Mouse (Mus musculus) layer of hippocampus, postnatal 36 days (tissue): Measurements from ENCODE around the gene Nf1. TPM values are rescaled to one million over a fixed set of nuclear protein-coding genes. Genes with fewer than 3 reads are reported as not detected.
A peak's percentile ranks its signal among the peaks of the same experiment; 100 is the strongest.

Experiments
- DNase-seq, 2 experiments: peaks; one replicate each; pipeline ENCODE4 v3.0.0; 2022
- total RNA-seq, 2 experiments: library from RNA; stranded (reverse); gene quantifications; 2 replicates each; pipeline ENCODE4 v1.2.3; 2021

Gene Nf1
- total RNA-seq, 2 experiments from 2014 or later: 116 to 123 TPM

DNA sequence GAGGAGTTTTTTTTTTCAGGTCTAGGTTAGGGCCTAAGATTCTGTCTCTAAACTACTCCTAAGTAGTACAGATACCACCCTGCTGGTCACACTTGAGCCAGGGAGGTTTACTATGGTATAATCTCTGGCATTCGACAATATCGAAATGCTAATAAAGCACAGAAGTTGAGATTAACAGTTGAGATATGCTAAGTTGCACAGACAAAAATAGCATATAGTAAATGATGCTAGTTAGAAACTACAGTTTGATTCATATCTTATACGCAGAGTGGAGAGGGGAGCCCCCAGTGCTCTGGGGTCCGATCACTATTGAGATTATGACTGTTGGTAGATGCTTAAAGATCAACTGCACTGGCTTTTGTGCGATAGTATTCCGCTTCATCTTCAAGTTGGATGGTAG is 189.7 kb downstream of the Nf1 start:
- DNase-seq: no peak

DNA sequence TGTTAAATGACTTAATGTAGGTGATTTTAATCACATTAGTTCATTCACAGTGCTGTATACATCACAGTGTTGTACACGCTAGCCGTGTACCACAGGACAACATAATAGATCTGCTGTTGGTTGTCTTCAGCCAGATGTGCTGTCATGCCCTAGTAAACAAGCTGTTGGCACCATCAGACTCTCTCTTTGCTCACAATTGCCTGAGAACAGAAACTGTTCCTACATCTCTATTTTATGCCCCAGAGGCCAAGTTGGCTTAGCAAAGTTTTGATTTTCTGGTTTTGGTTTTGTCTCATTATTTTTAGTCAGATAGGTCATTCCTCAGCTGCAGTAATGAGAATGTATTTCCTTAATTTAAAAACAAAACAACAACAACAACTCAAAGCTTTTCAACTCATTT is 190.2 kb downstream of the Nf1 start:
- no peak for DNase-seq

DNA sequence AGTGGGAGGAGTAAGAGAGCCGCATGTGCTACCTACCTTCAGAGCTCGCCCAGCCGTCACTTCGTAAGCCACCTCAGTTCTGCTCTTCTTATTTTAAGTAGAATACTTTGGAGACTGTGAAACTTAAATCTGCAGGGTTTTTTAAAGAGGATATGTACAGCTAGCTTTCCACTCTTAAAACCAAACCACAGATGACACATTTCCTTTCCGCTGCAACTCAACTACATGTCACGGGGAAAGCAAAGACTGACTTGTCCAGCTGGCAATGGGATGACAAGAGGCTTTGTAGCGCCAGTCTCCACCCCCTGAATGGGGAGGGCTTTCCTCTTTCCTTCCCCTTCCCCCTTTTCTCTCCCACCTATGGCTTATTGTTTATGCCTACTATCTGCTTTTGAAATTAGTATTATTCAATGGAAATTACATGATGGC is 190.9 kb downstream of the Nf1 start, which contains the start of the genes Evi2 and Evi2a:
Gene Evi2, minus strand, starts transcription at position 257 of the 429 bp plus-strand sequence.
Gene Evi2a, minus strand, starts transcription at position 277 of the 429 bp plus-strand sequence.
- peak in 1 of 2 experiments; percentile 24 for DNase-seq

DNA sequence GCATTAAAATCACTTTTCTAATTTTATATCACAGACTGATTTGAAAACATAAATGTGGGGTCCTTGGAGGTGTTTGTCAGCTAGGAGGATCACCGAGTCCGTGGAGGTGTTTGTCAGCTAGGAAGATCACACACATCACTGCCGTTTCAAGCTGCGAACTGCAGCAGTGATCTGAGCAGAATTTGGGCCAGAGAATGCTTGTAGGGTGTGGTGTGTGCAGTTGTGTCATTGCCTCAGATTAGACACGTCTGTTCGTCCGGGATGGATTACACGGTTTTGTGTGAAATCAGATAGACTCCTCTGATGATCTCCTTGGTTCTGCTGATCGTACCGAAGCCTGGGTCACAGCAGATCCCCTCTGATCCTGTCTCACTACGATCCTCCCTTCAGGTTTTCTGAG is 191.3 kb downstream of the Nf1 start:
- no peak for DNase-seq

DNA sequence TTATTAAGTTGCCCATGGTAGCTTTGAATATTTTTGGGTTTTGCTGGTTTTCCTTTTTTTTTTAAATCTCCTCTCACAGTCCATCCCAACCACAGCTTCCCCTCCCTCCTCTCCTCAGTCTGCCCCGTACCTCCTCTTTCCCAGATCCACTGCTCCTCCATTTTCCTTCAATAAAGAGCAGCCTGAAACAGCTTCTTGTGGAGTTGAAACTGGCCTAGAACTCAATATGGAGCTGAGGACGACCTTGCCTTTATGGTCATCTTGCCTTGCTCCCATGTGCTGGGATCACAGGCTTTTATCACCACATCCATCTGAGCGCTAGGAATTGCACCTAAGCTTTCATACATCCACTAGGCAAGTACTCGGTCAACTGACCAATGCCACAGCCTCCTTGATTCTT is 192.0 kb downstream of the Nf1 start:
- DNase-seq: no peak

DNA sequence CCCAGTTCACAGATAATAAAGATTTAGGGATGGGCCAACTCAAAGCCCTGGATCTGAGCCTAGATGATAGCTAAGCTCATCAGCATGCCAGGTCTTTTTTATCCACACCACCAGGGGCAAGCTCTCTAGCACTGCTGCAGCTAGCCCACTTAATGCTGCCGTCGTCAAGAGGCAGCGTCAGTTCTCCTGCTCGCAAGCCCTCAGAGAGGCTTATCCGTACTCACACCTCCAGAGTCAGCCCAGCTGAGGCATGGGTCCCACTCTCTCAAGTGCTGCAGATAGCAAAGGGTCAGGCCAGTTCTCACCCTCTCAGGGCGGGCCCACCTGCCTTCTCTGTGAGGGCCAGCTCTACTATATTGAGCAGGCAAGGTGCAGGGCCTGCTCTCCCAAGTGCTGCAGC is 193.8 kb downstream of the Nf1 start:
- DNase-seq: no peak

DNA sequence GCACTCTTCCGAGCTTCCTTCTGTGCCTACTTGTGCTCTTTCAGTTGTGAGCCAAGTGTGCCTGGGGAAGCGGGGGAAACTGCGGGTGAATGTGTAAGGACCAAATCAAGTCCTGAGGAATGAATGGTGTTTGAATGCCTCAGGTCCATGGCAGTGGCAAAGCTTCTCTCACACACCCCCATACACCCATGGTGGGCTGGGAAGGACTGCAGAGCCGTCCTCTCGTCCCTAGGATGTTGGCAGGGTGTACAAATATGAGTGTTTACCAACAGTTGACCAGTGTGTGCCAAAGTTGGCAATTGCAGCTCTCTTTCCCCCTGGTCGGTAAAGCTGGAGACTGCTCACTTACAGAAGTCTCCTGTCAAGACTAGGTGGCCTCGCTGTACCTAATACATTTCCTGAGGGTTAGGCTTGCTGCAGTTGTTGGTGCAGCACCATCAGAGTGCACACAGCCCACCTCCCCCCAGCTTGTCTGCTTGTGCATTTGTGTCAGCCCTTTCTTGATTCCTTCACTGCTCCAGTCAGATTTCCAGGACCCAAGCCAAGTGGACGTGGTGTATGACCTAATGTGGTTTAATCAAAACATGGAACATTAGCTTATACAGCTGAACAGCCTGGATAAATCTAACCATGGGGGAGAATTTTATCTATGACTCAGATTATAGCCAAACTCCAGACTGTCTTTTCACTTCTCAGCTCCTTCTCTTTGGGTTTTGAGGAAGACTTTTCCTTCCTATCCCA is 194.6 kb downstream of the Nf1 start:
- peak in 1 of 2 experiments; percentile 19 for DNase-seq

DNA sequence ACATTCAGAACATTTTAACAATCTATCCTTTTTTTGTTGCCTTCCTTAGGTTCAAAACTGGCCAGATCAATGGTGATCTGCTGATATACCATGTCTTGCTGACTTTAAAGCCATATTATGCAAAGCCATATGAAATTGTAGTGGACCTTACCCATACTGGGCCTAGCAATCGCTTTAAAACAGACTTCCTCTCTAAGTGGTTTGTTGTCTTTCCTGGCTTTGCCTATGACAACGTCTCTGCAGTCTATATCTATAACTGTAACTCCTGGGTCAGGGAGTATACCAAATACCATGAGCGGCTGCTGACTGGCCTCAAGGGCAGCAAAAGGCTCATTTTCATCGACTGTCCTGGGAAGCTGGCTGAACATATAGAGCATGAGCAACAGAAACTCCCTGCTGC is 196.1 kb downstream of the Nf1 start:
- DNase-seq: no peak

DNA sequence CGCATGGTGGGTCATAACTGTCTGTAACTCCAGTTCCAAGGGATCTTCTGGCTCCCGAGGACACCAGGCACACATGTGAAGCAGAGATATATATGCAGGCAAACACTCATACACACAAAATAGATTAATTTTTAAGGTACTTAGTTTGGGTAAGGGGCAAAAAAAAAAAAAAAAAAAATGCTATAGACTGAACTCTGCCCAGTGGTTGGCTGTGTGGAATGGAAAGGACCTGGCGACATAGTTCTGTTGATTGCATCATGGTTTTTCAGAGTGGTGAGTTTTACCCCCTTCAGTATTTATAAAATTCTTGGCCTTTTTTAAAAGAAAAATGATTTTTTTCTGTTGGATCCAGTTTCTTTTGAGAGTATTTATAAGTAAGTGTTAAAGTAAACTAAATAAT is 196.8 kb downstream of the Nf1 start:
- DNase-seq: no peak

DNA sequence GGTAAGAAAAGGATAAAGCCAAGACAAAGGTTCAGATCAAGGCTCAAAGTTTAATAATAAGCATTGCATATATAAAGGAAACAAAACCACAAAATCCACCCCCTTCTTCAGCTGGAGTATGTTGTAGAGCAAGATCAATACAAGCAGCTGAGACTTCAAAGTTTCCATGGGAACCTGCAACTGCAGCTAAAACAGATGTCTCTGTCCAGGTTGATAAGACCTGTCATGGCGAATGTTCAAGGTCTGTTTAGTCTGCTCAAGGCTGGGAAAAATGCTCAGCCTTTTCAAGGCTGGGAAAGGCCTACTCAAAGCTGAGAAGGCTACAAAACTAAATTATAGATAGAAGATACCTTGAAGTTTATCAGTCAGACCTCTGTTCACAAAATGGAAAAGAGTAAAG is 213.1 kb downstream of the Nf1 start:
- DNase-seq: no peak

DNA sequence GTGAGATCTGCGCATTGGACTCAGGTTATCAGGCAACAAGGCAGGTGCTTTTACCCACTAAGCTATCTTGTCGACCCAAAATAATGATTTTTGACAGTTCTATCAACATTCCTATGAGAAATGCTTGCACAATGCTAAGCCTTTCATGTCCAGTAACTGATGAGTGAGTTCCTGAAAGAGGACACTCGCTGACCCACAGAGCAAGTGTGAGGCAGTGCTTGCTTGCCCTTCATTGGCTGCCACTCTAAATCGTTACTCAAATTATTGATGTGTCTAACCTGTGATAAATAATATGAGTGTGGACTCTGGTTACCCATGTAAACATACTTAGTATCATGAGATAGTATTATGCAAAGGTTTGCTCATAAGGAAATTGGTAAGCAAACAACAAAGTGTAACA is 221.0 kb downstream of the Nf1 start:
- DNase-seq: no peak

DNA sequence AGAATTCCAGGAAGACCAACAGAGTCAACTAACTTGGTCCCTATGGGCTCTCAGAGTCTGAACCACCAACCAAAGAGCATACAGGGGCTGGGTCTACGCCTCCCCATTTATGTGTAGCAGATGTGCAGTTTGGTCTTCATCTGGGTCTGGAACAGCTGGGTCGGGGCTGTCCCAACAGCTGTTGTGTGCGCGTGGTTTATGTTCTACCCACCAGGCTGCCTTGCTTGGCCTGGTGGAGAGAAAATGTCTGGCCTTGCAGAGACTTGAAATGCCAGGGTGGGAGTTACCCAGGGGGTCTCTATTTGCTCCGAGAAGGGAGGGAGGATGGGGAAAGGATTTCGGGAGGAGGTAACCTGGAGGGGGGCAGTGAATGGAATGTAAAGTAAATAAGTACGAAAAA is 224.0 kb downstream of the Nf1 start:
- no peak for DNase-seq

DNA sequence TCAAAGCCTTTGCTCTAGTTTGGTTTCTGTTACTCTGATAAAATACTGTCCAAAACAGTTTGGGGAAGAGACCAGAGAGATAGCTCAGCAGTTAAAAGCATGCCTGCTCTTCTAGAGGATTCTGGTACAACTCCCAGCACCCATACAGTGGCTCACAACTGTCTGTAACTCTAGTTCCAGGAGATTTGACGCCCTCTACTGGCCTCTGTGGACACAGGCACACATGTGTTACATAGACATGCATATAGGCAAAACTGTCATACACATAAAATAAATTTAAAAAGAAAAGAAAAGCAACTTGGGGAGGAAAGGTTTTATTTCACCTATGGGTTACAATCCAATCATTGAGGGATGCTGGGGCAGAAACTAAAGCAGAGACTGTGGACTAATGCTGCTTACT is 227.5 kb downstream of the Nf1 start:
- no peak for DNase-seq

DNA sequence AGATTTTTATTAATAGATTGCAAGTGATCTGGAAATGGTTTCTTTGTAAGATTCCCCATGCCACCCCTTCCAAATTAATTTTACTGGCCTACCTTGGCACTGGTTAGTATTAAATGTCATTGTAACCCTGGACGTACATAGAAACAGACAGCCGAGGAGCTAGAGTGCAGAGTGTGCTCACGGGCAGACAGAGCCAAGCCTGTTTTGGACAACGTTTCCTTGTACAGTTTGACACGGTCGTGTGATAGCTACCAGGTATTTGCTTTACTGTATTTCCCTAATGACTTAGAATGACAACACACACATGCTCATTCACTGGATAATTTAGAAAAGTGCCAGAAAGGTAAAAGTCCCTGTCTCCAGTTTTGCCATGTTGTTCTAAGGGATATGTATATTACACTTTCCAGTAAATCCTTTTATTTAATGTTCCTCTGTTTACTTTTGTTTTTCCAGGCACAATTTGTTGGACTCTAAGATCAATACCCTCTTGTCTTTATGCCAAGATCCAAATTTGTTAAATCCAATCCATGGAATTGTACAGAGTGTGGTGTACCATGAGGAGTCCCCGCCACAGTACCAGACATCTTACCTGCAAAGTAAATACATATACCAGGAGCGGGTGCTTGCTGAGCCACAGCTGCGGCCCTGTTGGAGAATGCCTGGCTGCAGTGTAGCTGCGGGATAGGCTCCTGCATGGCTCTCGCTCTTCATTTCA is 228.9 kb downstream of the Nf1 start:
- no peak for DNase-seq

DNA sequence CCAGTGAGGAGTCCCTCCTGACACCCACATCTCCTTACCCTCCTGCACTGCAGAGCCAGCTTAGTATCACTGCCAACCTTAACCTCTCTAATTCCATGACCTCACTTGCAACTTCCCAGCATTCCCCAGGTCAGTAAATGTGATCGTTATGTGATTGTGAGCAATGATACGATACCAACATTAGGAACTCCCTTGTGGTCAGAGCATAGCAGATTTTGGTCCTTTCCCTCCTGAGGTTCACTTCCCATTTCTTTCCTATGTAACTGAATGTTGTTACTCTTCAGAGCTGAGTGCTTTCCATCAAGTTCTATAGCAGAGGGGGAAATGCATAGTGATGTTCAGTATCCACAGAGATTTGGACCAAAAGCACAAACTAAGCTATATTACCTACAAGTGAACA is 230.8 kb downstream of the Nf1 start:
- no peak for DNase-seq

DNA sequence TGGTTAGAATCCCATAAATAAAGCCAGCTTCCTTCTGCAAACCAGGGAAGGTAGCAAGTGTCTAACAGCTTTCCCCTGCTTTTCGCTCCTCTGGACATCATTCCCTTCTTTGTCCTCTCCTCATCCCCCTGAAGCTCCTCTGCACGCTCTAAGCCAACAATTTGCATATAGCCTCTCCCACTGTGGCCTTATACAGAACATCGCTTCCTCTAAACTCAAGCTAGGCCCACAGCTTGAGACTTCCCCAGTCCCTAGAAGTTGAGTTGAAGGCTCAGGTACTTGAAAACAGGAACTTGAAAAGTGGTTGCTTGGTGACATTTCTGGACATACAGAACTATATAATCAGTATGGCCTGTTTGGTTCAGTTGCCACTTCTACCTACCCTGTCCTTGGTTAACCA is 234.3 kb downstream of the Nf1 start:
- no peak for DNase-seq

DNA sequence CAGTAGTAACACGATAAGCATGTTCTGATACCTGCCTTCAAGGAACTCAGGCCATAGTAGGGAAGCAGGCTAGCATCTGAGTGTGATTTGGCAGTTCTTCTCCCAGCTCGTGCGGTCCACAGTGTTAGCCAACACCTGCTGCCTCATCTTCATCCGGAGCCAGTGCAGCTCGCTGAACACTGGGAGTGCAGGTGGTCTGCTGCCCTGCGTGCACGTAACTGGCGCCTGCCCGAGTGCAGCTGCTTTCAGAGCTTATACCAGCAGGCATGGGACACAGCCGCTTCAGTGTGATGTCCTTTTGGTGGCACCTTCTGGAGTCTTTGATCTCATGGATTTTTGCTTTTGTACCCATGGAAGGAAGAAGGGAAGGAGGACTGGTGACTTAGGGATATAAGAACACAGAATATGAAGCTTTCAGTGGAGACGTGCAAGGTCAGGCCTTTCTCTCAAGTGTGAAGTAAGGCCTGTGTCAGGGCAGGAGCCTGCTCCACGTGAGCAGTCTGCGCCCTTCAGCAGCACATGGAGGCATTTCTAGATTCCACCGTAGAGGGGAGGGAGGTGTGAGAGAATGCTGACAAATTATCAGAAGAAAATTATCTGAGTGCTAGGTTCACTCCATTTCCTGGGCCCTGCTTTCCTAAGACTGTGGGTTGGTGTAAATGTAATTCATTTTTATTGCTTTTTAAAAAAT is 236.0 kb downstream of the Nf1 start:
- no peak for DNase-seq

DNA sequence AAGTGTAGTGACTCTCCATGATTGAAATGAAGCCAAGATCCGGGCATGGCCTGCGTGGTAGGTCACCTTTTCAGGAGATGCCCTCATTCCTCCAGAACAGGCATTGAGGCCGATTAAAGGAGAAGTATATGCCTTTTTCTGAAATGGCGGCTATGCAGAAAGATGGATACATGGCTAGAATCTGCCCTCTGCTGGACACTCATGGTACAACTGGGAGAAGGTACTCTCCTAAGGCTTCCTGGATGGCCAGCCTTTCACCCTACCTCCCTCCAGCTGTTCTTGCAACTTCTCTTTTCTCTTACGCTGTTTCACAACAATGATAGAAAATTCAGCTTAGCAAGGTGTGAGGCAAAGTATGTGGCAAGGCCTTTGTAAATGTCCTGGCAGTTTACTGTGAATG is 238.2 kb downstream of the Nf1 start:
- DNase-seq: peak; percentile 49 to 80

DNA sequence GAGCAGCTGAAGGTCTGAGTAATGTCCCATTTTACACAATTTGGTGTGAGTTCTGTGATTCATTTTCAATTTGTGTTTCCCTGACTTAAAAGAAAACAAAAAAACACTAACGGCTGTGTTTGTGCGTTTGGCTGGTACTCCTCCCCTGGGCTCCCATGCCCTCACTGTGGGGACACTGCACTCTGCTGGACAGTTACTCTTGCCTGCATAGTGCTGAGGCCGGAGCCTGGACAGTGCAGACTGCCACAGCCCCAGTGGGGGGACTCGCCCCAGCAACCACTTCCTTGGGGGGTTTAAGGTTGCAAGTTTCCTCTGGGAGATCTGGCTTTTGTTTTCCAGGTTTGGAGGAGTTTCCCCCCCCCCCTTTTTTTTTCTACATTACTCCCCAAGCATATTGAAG is 241.2 kb downstream of the Nf1 start:
- no peak for DNase-seq

DNA sequence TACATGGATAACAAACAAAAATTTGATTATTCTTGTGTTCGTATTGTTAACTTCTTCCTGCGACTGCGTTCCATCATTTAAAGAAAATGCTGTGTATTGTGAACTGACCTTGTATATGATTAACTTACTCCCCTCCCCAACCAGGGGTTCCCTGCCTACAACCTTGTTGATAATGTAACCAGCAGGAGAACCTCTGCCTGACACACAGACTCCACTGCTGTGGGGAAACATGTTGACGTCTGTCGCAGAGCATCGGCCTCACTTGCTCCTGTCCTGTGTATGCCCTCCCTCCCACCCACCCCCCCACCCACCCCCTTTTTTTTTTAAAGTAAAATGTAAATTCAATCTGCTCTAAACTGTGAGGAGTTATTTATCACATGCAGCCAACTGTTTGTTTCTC is 241.8 kb downstream of the Nf1 start:
- DNase-seq: no peak

DNA sequence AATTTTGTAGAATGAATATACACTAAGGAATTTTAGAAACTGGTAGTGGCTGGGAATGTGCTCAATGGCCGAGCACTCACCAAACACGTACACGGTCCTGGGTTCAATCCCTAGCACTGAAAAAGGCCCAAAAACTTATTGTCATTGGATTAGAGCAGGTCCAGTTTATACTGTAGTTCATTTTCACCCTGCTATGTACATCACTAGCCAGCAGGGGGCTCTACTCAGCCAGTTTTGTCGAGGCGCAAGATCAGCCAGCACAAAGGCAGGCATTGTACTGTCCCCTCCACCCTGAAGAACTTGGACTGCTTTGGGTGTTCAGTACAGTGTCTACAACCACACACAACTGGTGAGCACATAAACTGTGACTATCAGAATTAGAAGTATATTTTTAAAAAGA is 244.7 kb downstream of the Nf1 start:
- DNase-seq: peak; percentile 59 to 72

DNA sequence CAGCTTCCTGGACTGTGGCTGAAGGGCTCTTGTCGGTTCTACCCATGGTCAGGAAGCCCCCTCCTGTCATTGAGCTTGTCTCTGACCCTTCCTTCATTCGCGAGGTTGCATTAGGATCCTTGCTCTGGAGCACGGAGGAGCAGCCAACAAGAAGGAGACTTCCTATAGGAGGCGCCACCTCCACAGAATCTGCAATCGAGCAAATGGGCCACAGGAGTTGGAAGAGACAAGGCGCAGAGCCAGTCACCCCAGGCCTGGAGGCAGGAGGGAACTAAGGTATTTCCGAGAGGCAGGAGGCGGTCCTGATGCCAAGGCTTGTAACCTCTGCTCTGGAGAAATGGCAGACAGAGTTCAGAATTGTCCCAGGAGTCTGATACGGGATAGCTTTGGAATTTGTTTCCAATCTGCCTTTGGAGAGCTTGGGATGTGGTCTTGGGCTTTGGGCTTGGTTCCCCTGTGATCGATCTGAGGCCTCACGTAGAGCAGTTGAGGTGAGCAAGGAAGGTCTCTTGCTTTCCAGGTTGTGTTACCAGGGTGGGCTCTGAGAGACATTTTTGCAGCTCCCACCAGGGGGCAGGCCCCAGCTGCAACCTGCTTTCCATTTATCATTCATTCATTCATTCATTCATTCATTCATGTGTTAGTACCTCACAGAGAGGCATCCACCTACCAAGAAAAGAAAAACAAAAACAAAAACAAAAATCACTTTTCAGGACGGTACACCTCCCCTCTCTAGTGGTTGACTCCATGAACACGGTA is 250.0 kb downstream of the Nf1 start:
- DNase-seq: no peak
